Mouse (Mus musculus) liver, embryonic 13.5 days (tissue): ENCODE measurements around the gene Vps4a. TPM values are rescaled to one million over a fixed set of nuclear protein-coding genes. Genes with fewer than 3 reads are reported as not detected.
"Not testable (repeated sequence)": the region's sequence is repeated elsewhere in the genome, so short reads cannot be mapped to it uniquely, and the experiment has no call there.

ENCODE experiments used
- ATAC-seq: fragments of 200-750 bp; cut with Nextera tagmentation; 2 replicates; pipeline ENCODE4 v1.8.0; 2017; ENCODE audit warnings: low read depth, mild to moderate bottlenecking, moderate number of reproducible peaks, moderate library complexity
- DNase-seq: peaks from one replicate; pipeline ENCODE4 v3.0.0; 2022
- H3K27ac ChIP-seq: fragments of 300-500 bp; sonication (generic); 2 replicates; pipeline ENCODE4 v1.5.1; 2015; ENCODE audit warnings: moderate library complexity, mild to moderate bottlenecking, inconsistent platforms
- H3K27me3 ChIP-seq: fragments of 300-500 bp; sonication (generic); 2 replicates; pipeline ENCODE4 v1.6.1; 2015; ENCODE audit warnings: mild to moderate bottlenecking, inconsistent platforms
- H3K36me3 ChIP-seq: fragments of 300-500 bp; sonication (generic); 2 replicates; pipeline ENCODE4 v1.6.1; 2015; ENCODE audit warnings: mild to moderate bottlenecking, inconsistent platforms
- H3K4me1 ChIP-seq: fragments of 300-500 bp; sonication (generic); replicated peaks from 2 replicates; pipeline ENCODE4 v1.6.1; 2015; ENCODE audit warnings: inconsistent platforms
- H3K4me2 ChIP-seq: fragments of 300-500 bp; sonication (generic); 2 replicates; pipeline ENCODE4 v1.6.1; 2015; ENCODE audit warnings: inconsistent platforms, mild to moderate bottlenecking, moderate library complexity
- H3K4me3 ChIP-seq: fragments of 300-500 bp; sonication (generic); replicated peaks from 2 replicates; pipeline ENCODE4 v1.5.1; 2015; ENCODE audit warnings: mild to moderate bottlenecking, inconsistent platforms
- H3K9ac ChIP-seq: fragments of 300-500 bp; sonication (generic); 2 replicates; pipeline ENCODE4 v1.6.1; 2015; ENCODE audit warnings: mild to moderate bottlenecking, inconsistent platforms
- H3K9me3 ChIP-seq: fragments of 300-500 bp; sonication (generic); replicated peaks from 2 replicates; pipeline ENCODE4 v1.6.1; 2016; ENCODE audit warnings: inconsistent platforms
- WGBS: fragments of 180-500 bp; shearing (Covaris S2); methylation state at CpG from one replicate; pipeline ENCODE4 v1.1.7; 2015; ENCODE audit not compliant: insufficient replicate concordance; 5-methylcytosine and 5-hydroxymethylcytosine counted together
- polyA plus RNA-seq: library from polyadenylated mRNA; unstranded; fragments of >200 nt; fragmentation: Nextera tagmentation; extraction: Ambion mirVana; gene quantifications from 2 replicates; pipeline ENCODE4 v1.2.1, GENCODE M21; 2015

Vps4a gene
- polyA plus RNA-seq, 1 experiment from 2014 or later, result 26.8 TPM

- Histone ChIP-seq H3K27me3 (no peaks in the 10 kb centered on the region), H3K4me3 (no peak overlapping the region), H3K4me1 (peaks cover 4% of the 10 kb centered on the region), H3K36me3 (no peaks in the 10 kb centered on the region), H3K4me2 (no peak overlapping the region), H3K9ac (no peak overlapping the region), H3K27ac (no peak overlapping the region), H3K9me3 (no peaks in the 10 kb centered on the region)
- DNase-seq, result no peak
- no peak for ATAC-seq
- WGBS, result 75% methylated on average over 8 of the region's 8 CpGs
These were observed 7.5 kb upstream of the Vps4a start for GRCm38 (mm10) chr8:107023479-107023878.

GRCm38 (mm10) chr8:107029310-107029709 is 1.7 kb upstream of the Vps4a start:
- no peak overlapping the region for H3K4me3 ChIP-seq
- H3K9me3 ChIP-seq, result no peaks in the 10 kb centered on the region
- H3K4me2 ChIP-seq, result no peak overlapping the region
- H3K4me1 ChIP-seq, result peaks cover 47% of the 10 kb centered on the region
- H3K27ac ChIP-seq, result no peak overlapping the region
- H3K27me3 ChIP-seq, result no peaks in the 10 kb centered on the region
- 66% methylated on average over 3 of the region's 3 CpGs for WGBS
- ATAC-seq, result no peak
- no peak for DNase-seq
- H3K36me3 ChIP-seq, result no peaks in the 10 kb centered on the region
- no peak overlapping the region for H3K9ac ChIP-seq

GRCm38 (mm10) chr8:107030058-107030457 is 964 bp upstream of the Vps4a start:
- H3K27ac ChIP-seq, result peak overlapping the region; percentile 60
- no peak overlapping the region for H3K4me3 ChIP-seq
- ATAC-seq (no peak), DNase-seq (no peak)
- H3K27me3 ChIP-seq, result no peaks in the 10 kb centered on the region
- H3K4me1 ChIP-seq, result peaks cover 50% of the 10 kb centered on the region
- WGBS, result 46% methylated on average over 5 of the region's 5 CpGs
- H3K4me2 ChIP-seq, result no peak overlapping the region
- no peaks in the 10 kb centered on the region for H3K36me3 ChIP-seq
- no peak overlapping the region for H3K9ac ChIP-seq
- H3K9me3 ChIP-seq, result no peaks in the 10 kb centered on the region

DNA sequence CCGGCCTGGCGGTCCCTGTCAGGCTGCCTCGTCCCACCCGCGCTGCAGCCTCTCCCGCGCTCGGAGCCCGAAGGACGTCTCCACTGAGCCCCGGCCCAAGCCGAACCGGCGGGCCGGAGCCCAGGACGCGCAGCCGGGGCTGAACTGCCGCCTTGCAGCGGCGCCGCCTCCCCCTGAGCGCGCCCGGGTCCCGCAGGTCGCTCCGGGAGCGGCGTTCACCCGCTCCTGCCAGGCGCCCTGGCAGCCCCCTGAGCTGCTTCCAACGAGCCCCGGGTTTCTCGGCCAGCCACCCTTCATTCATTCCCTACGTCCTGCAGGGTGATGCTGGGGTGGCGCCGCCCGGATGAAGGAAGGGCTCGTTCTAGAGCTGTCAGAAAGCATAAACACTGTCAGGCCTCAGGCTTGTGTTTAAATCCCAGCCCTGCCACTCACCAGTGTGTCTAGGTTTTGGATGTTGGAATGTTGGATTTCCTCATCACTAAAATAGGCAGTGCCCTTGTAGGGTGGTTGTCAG is 612 bp downstream of the Vps4a start:
- Histone ChIP-seq H3K4me1 (peaks cover 50% of the 10 kb centered on the region), H3K4me2 (peak overlapping the region; percentile 95), H3K9ac (peak overlapping the region; percentile 96), H3K27ac (peak overlapping the region; percentile 83), H3K27me3 (no peaks in the 10 kb centered on the region), H3K4me3 (peak overlapping the region; percentile 98), H3K9me3 (no peaks in the 10 kb centered on the region), H3K36me3 (peaks cover 2% of the 10 kb centered on the region)
- DNase-seq, result no peak
- ATAC-seq, result no peak
- WGBS, result under 1% methylated on average over 38 of the region's 40 CpGs

GRCm38 (mm10) chr8:107033609-107034008 is 2.6 kb downstream of the Vps4a start:
- peaks cover 44% of the 10 kb centered on the region for H3K4me1 ChIP-seq
- 86% methylated on average over 2 of the region's 2 CpGs for WGBS
- H3K27me3 ChIP-seq, H3K27ac ChIP-seq, DNase-seq, H3K4me3 ChIP-seq, H3K9me3 ChIP-seq, ATAC-seq, H3K4me2 ChIP-seq: not testable (repeated sequence)
- 0 out of 2 replicates have a peak overlapping the region, but pooled peaks have one; percentile 96 for H3K9ac ChIP-seq
- H3K36me3 ChIP-seq, result peaks cover 12% of the 10 kb centered on the region

DNA sequence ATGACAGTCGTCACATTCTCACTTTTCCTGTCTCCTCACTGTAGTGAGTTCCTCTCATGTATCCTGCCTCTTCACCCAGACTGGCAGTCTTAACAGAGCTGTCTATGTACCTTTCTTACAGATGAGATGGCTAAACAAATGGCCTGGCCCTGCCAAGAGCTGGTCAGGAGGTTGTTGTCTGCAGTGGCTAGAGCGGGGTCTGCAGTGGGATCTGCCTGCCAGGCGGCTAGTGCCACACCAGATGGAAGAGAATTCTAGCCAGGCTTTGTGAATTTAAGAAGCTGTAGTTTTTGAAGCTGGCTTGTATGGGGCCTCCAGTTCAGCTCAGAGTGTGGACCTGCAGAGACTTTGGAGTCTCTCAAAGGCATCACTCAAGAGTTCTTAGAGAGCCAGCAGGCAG is 4.6 kb downstream of the Vps4a start:
- DNase-seq (no peak), ATAC-seq (no peak)
- Histone ChIP-seq H3K4me2 (no peak overlapping the region), H3K4me3 (no peak overlapping the region), H3K9ac (no peak overlapping the region), H3K27me3 (no peaks in the 10 kb centered on the region), H3K36me3 (peaks cover 32% of the 10 kb centered on the region), H3K9me3 (no peaks in the 10 kb centered on the region), H3K4me1 (peaks cover 27% of the 10 kb centered on the region), H3K27ac (no peak overlapping the region)
- 75% methylated on average over 3 of the region's 3 CpGs for WGBS

DNA sequence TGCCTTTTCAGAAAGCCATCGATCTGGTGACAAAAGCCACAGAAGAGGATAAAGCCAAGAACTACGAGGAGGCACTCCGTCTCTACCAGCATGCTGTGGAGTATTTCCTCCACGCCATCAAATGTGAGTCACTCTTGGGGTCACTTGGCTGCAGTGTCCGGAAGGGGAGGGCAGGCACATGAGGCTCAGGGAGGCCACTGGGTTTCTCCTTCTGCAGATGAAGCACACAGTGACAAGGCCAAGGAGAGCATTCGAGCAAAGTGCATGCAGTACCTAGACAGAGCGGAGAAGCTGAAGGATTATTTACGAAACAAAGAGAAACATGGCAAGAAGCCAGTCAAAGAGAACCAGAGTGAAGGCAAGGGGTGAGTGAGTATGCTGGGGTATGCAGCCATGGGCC is 5.6 kb downstream of the Vps4a start:
- H3K9ac ChIP-seq, result no peak overlapping the region
- ATAC-seq, result no peak
- H3K9me3 ChIP-seq, result no peaks in the 10 kb centered on the region
- WGBS, result 75% methylated on average over 8 of the region's 8 CpGs
- DNase-seq, result no peak
- no peak overlapping the region for H3K4me3 ChIP-seq
- H3K27me3 ChIP-seq, result no peaks in the 10 kb centered on the region
- no peak overlapping the region for H3K4me2 ChIP-seq
- no peak overlapping the region for H3K27ac ChIP-seq
- peaks cover 23% of the 10 kb centered on the region for H3K4me1 ChIP-seq
- peaks cover 42% of the 10 kb centered on the region for H3K36me3 ChIP-seq

GRCm38 (mm10) chr8:107040632-107041031 is 9.6 kb downstream of the Vps4a start:
- no peak overlapping the region for H3K27ac ChIP-seq
- H3K27me3 ChIP-seq, result no peaks in the 10 kb centered on the region
- no peak overlapping the region for H3K4me2 ChIP-seq
- no peak for DNase-seq
- no peak overlapping the region for H3K9ac ChIP-seq
- 55% methylated on average over 7 of the region's 7 CpGs for WGBS
- no peak overlapping the region for H3K4me3 ChIP-seq
- H3K4me1 ChIP-seq, result peaks cover 1% of the 10 kb centered on the region; the same call in 1 of the 2 replicates
- ATAC-seq, result no peak
- no peaks in the 10 kb centered on the region for H3K9me3 ChIP-seq
- H3K36me3 ChIP-seq, result peaks cover 82% of the 10 kb centered on the region

GRCm38 (mm10) chr8:107045478-107045877 is 14.5 kb downstream of the Vps4a start:
- Histone ChIP-seq H3K9me3 (no peaks in the 10 kb centered on the region), H3K36me3 (peaks cover 83% of the 10 kb centered on the region), H3K4me3 (no peak overlapping the region), H3K27ac (no peak overlapping the region), H3K9ac (no peak overlapping the region), H3K27me3 (no peaks in the 10 kb centered on the region), H3K4me2 (no peak overlapping the region), H3K4me1 (peaks cover 41% of the 10 kb centered on the region)
- DNase-seq, result no peak
- ATAC-seq, result no peak
- WGBS, result 78% methylated on average over 6 of the region's 6 CpGs

DNA sequence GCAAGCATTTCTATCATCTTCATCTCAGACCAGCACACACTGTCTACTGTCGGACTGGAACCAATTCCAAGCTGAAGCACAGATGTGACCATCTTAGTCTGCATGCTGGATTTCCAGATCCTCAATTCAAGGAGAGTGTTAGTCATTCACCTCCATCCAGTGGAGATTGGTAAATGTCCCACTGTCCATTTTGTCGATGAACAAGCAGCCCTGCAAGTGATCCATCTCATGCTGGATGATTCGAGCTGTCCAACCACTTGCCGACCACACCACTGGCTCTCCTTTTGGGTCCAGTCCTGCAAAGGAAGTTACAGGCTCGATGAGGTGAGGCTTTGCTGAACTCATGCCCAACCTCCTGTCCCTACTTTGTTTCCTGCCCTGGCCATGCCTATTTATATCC is 16.0 kb downstream of the Vps4a start:
- ATAC-seq (no peak), DNase-seq (no peak)
- Histone ChIP-seq H3K9ac (no peak overlapping the region), H3K27ac (no peak overlapping the region), H3K4me3 (peak overlapping the region; percentile 79; the same call in 1 of the 2 replicates), H3K4me1 (peaks cover 43% of the 10 kb centered on the region), H3K36me3 (peaks cover 83% of the 10 kb centered on the region), H3K9me3 (no peaks in the 10 kb centered on the region), H3K27me3 (no peaks in the 10 kb centered on the region), H3K4me2 (peak overlapping the region; percentile 90)
- 66% methylated on average over 5 of the region's 5 CpGs for WGBS

- H3K4me2 ChIP-seq, result peak within 1 kb of the TSS; percentile 90
- DNase-seq (peak; percentile 68), ATAC-seq (peak; percentile 82)
- under 1% methylated on average over 87 of the region's 87 CpGs for WGBS
- H3K27ac ChIP-seq, result peak within 1 kb of the TSS; percentile 81
- H3K4me3 ChIP-seq, result peak within 1 kb of the TSS; percentile 79
- H3K9me3 ChIP-seq, result no peaks in the 10 kb centered on the region
- H3K4me1 ChIP-seq, result peaks cover 43% of the 10 kb centered on the region
- peak within 1 kb of the TSS; percentile 85 for H3K9ac ChIP-seq
- peaks cover 83% of the 10 kb centered on the region for H3K36me3 ChIP-seq
- H3K27me3 ChIP-seq, result no peaks in the 10 kb centered on the region
These were observed 17.3 kb downstream of the Vps4a start, which contains the start of gene Pdf for GRCm38 (mm10) chr8:107048061-107048941. Pdf (minus strand) TSS chr8:107048614.
